Mouse (Mus musculus): ENCODE data around the gene Tmem131. TPM values are rescaled to one million over a fixed set of nuclear protein-coding genes. Genes with fewer than 3 reads are reported as not detected.

The Tmem131 gene
- total and polyA plus RNA-seq, 3 experiments = 9.7 to 39.9 (median 11.5) TPM

DNA sequence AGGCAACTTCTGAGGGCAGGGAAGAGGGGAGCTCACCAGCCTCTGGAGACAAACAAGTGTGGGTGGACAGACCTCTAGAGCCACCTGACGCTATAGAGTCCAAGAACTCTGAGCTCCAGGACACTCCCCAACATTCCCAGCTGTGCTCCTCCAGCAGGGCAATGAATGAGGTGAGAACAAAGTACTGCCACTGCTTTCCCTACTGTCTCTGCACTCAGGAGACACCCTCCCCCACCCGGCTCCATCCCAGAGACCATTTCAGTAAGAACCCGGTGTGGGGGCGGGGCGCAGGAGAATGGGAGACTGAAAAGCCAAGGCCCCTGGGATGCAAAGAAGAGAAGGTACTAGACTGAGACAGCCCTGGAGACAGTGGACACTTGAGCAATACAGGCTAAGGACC is 98.4 kb downstream of the Tmem131 start:
- no peak overlapping the region for H3K9ac ChIP-seq (ENCODE audit: insufficient read depth, low read depth)
- in situ Hi-C loops (cut with MboI; ENCODE audit: low pct_ligation_motif_present, low pct_unique_long_range_greater_than_20kb, low sequenced_read_pairs) = no loop called here
- DNase-seq (ENCODE audit: extremely low read depth) = no peak
- no peak overlapping the region for H3K4me3 ChIP-seq (replicated peaks in 1 of 3; ENCODE audit: low read depth in 2 of 3, low read length in 2 of 3, poor library complexity in 1 of 3)
- no peak for TF ChIP-seq NRF1 (IDR thresholded peaks at IDR 0.05; ENCODE audit: low read depth, low read length)
- TF ChIP-seq TCF12 (IDR thresholded peaks at IDR 0.05; ENCODE audit: low read depth, low read length) = no peak
- no peak for TF ChIP-seq ELF1 (IDR thresholded peaks at IDR 0.05; ENCODE audit: low read depth, low read length)
- TF ChIP-seq RAD21 (IDR thresholded peaks at IDR 0.05; ENCODE audit: low read depth, low read length) = no peak
- TF ChIP-seq GABPA (IDR thresholded peaks at IDR 0.05; ENCODE audit: insufficient replicate concordance, low read depth, low read length) = no peak
- no peak for TF ChIP-seq NELFE (IDR thresholded peaks at IDR 0.05; ENCODE audit: low read depth, low read length)
- no peak for TF ChIP-seq SIN3A (IDR thresholded peaks at IDR 0.05; ENCODE audit: low read length)
- TF ChIP-seq PAX5 (IDR thresholded peaks at IDR 0.05; ENCODE audit: low read length) = no peak
- TF ChIP-seq TBP (conservative IDR thresholded peaks at IDR 0.05; ENCODE audit: low read depth, low read length) = no peak
- no peak for TF ChIP-seq SMC3 (IDR thresholded peaks at IDR 0.05; ENCODE audit: low read depth, low read length)
- TF ChIP-seq ZC3H11A (IDR thresholded peaks at IDR 0.05; ENCODE audit: low read depth, low read length) = no peak
- no peak for TF ChIP-seq POLR2AphosphoS2 (IDR thresholded peaks at IDR 0.05; ENCODE audit: low read depth, low read length)
- TF ChIP-seq IRF4 (IDR thresholded peaks at IDR 0.05; ENCODE audit: low read depth, low read length) = no peak
- no peak for TF ChIP-seq MXI1 (IDR thresholded peaks at IDR 0.05; ENCODE audit: low read depth, low read length)
- TF ChIP-seq ZNF384 (IDR thresholded peaks at IDR 0.05; ENCODE audit: low read depth, low read length) = no peak
- no peak for TF ChIP-seq HCFC1 (IDR thresholded peaks at IDR 0.05; ENCODE audit: low read depth, low read length)
- TF ChIP-seq CHD2 (IDR thresholded peaks at IDR 0.05; ENCODE audit: low read length) = no peak
- TF ChIP-seq MEF2A (IDR thresholded peaks at IDR 0.05; ENCODE audit: borderline replicate concordance, low read depth, low read length) = no peak
- no peak for TF ChIP-seq BHLHE40 (IDR thresholded peaks at IDR 0.05; ENCODE audit: low read depth, low read length)
- H3K4me1 ChIP-seq (ENCODE audit: control insufficient read depth in 1 of 2, insufficient read depth in 2 of 2) = no peaks in the 10 kb centered on the region
- H3K27me3 ChIP-seq (replicated peaks) = no peaks in the 10 kb centered on the region
- H3K27ac ChIP-seq (ENCODE audit: insufficient read depth, low read depth) = no peak overlapping the region
- dilution Hi-C loops (cut with MboI; ENCODE audit: extremely low pct_ligation_motif_present, extremely low pct_unique_long_range_greater_than_20kb, low sequenced_read_pairs) = no loop called here
- H3K36me3 ChIP-seq (replicated peaks in 1 of 2; ENCODE audit: control insufficient read depth in 1 of 2, insufficient read depth in 1 of 2, low read length in 1 of 2) = peaks cover 2 to 53% of the 10 kb centered on the region in 2 experiments
- no peak overlapping the region for H3K4me2 ChIP-seq (ENCODE audit: insufficient read depth, low read depth, poor library complexity, severe bottlenecking)
- no peaks in the 10 kb centered on the region for H3K9me3 ChIP-seq (replicated peaks; ENCODE audit: low read length)
- no peaks in the 10 kb centered on the region for H3K79me2 ChIP-seq (replicated peaks; ENCODE audit: control insufficient read depth, extremely low read depth, insufficient read depth, poor library complexity, severe bottlenecking)

DNA sequence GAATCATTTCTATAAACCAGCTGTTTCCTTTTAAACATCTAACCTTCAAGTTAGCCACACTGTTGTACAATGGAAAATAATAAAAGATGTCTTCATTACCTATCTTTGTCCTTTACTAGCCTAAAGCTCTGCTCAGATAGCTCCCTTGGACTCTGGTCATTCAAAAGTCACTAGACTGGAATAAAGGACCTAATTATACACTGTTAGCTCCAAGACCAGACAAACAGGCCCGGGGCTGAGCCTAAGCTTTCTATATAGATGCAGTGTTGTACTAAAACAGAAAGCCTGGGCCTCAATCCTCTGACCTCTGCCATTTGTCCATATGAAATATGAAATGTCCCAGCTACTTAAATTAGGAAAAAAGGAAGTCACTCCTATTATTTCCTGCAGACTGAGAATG is 101.7 kb downstream of the Tmem131 start:
- no peak overlapping the region for H3K27ac ChIP-seq (ENCODE audit: insufficient read depth, low read depth)
- peaks cover 6 to 62% of the 10 kb centered on the region in 2 experiments for H3K36me3 ChIP-seq (replicated peaks in 1 of 2; ENCODE audit: control insufficient read depth in 1 of 2, insufficient read depth in 1 of 2, low read length in 1 of 2)
- no peak overlapping the region for H3K4me3 ChIP-seq (replicated peaks in 1 of 3; ENCODE audit: low read depth in 2 of 3, low read length in 2 of 3, poor library complexity in 1 of 3)
- no peak overlapping the region for H3K4me2 ChIP-seq (ENCODE audit: insufficient read depth, low read depth, poor library complexity, severe bottlenecking)
- TF ChIP-seq CHD2 (IDR thresholded peaks at IDR 0.05; ENCODE audit: low read length) = no peak
- no peak for TF ChIP-seq CTCF (conservative IDR thresholded peaks at IDR 0.05 in 1 of 2, IDR thresholded peaks at IDR 0.05 in 1 of 2; ENCODE audit: low read depth in 2 of 2, low read length in 2 of 2)
- TF ChIP-seq TCF12 (IDR thresholded peaks at IDR 0.05; ENCODE audit: low read depth, low read length) = no peak
- TF ChIP-seq MXI1 (IDR thresholded peaks at IDR 0.05; ENCODE audit: low read depth, low read length) = no peak
- TF ChIP-seq ZNF384 (IDR thresholded peaks at IDR 0.05; ENCODE audit: low read depth, low read length) = no peak
- TF ChIP-seq RAD21 (IDR thresholded peaks at IDR 0.05; ENCODE audit: low read depth, low read length) = no peak
- TF ChIP-seq MYC (IDR thresholded peaks at IDR 0.05; ENCODE audit: low read depth, low read length) = no peak
- TF ChIP-seq IRF4 (IDR thresholded peaks at IDR 0.05; ENCODE audit: low read depth, low read length) = no peak
- no peak for TF ChIP-seq ZMIZ1 (IDR thresholded peaks at IDR 0.05; ENCODE audit: low read depth, low read length)
- no peak for TF ChIP-seq SMC3 (IDR thresholded peaks at IDR 0.05; ENCODE audit: low read depth, low read length)
- no peak for TF ChIP-seq MAX (IDR thresholded peaks at IDR 0.05; ENCODE audit: low read length)
- no peak for TF ChIP-seq NRF1 (IDR thresholded peaks at IDR 0.05; ENCODE audit: low read depth, low read length)
- no peak for TF ChIP-seq CHD1 (IDR thresholded peaks at IDR 0.05; ENCODE audit: low read depth, low read length)
- no peak for TF ChIP-seq ELF1 (IDR thresholded peaks at IDR 0.05; ENCODE audit: low read depth, low read length)
- TF ChIP-seq SIN3A (IDR thresholded peaks at IDR 0.05; ENCODE audit: low read length) = no peak
- TF ChIP-seq GABPA (IDR thresholded peaks at IDR 0.05; ENCODE audit: insufficient replicate concordance, low read depth, low read length) = no peak
- no peak for TF ChIP-seq BHLHE40 (IDR thresholded peaks at IDR 0.05; ENCODE audit: low read depth, low read length)
- TF ChIP-seq EP300 (IDR thresholded peaks at IDR 0.05; ENCODE audit: low read length) = no peak
- no peak for TF ChIP-seq MAFK (IDR thresholded peaks at IDR 0.05; ENCODE audit: insufficient replicate concordance, low read length)
- no peak for DNase-seq (ENCODE audit: extremely low read depth)
- H3K79me2 ChIP-seq (replicated peaks; ENCODE audit: control insufficient read depth, extremely low read depth, insufficient read depth, poor library complexity, severe bottlenecking) = no peaks in the 10 kb centered on the region
- no peaks in the 10 kb centered on the region for H3K4me1 ChIP-seq (ENCODE audit: control insufficient read depth in 1 of 2, insufficient read depth in 2 of 2)
- H3K9ac ChIP-seq (ENCODE audit: insufficient read depth, low read depth) = no peak overlapping the region
- H3K9me3 ChIP-seq (replicated peaks; ENCODE audit: low read length) = no peaks in the 10 kb centered on the region
- no peaks in the 10 kb centered on the region for H3K27me3 ChIP-seq (replicated peaks)
- in situ Hi-C loops (cut with MboI; ENCODE audit: low pct_ligation_motif_present, low pct_unique_long_range_greater_than_20kb, low sequenced_read_pairs) = no loop called here
- dilution Hi-C loops (cut with MboI; ENCODE audit: extremely low pct_ligation_motif_present, extremely low pct_unique_long_range_greater_than_20kb, low sequenced_read_pairs) = no loop called here

Measured in CH12.LX (cell line).